ENCODE assay signal across 31 mouse cellular contexts in the genomic region with DNA sequence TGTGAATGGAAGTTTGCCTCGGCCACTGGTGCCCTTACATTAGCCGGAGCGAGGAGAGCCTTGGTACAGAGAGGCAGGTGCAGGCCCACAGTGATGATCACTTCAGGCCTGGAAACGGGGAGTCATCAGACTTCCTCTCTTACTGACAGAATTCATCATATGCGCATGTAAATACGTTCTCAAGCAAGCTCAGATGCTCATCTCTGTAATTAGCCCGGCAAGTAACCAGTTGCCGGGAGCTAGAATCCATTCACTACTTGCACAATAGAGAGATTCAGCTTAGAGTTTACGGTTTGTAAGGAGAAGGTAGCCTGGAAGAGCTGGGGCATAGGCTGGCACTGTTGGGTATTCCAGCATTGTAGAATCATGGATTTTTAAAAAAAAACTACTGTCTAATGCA. TPM values are rescaled to one million over a fixed set of nuclear protein-coding genes. Genes with fewer than 3 reads are reported as not detected.
A peak's percentile ranks its signal among the peaks of the same experiment; 100 is the strongest.
DNase-seq lines count a peak whose midpoint lies in the region; ATAC-seq and TF ChIP-seq lines count a peak whose summit lies in the region.
"Had no signal": no experiment of that assay in that cellular context is flagged by ENCODE, and none has a peak within 500 bp of the region (broad histone marks: within the 10 kb centered on the region; RNA-seq: fewer than 3 reads in every experiment).

No protein-coding gene starts in this region.

- no peak for TF ChIP-seq CTCF in brain, embryonic 14.5 days (IDR thresholded peaks at IDR 0.05; ENCODE audit: borderline replicate concordance, extremely low read depth, insufficient read depth, insufficient read length)
- no peak for TF ChIP-seq CTCF in forebrain, postnatal 0 days (IDR thresholded peaks at IDR 0.05; ENCODE audit: low read depth)

- no peak overlapping the region for H3K9ac ChIP-seq in forebrain, embryonic 13.5 days
- H3K9ac ChIP-seq in forebrain, postnatal 0 days = no peak overlapping the region
- no peak overlapping the region for H3K9ac ChIP-seq in midbrain, embryonic 15.5 days
- H3K9ac ChIP-seq: embryonic facial prominence, embryonic 13.5 days; hindbrain, embryonic 12.5 days; limb, embryonic 12.5 days; lung, embryonic 15.5 days had no signal

- no peak overlapping the region for H3K4me3 ChIP-seq in forebrain, embryonic 13.5 days
- no peak overlapping the region for H3K4me3 ChIP-seq in forebrain, embryonic 10.5 days
- H3K4me3 ChIP-seq in forebrain, postnatal 0 days (ENCODE audit: low read depth, low read length) = no peak overlapping the region
- no peak overlapping the region for H3K4me3 ChIP-seq in midbrain, embryonic 15.5 days
- H3K4me3 ChIP-seq: embryonic facial prominence, embryonic 13.5 days; hindbrain, embryonic 12.5 days; limb, embryonic 12.5 days; lung, embryonic 15.5 days had no signal

- no peak for DNase-seq in forebrain, embryonic 10.5 days (ENCODE audit: extremely low spot score, low spot score)
- peak; percentile 63 for DNase-seq in brain, embryonic 14.5 days (ENCODE audit: low read depth)
- DNase-seq in forebrain, postnatal 0 days = peak; percentile 31
- no peak for DNase-seq in spleen, postnatal 14 days (ENCODE audit: low spot score in 2 of 2)
- no peak for DNase-seq in gastrocnemius, adult 8-10 months (ENCODE audit: low spot score in 2 of 2)
- DNase-seq: adrenal gland, postnatal 10 days; cerebellum, adult 11 months; cerebellum, adult 9-10 months; cerebellum, postnatal 36 days; gastrocnemius, postnatal 14 days; heart, postnatal 14 days; kidney, postnatal 14 days; layer of hippocampus, adult 9-11 months; retina, postnatal 1 day; right cerebral cortex, postnatal 14 days; thymus, adult 18-20 months; thymus, postnatal 25 days had no signal

- TF ChIP-seq POLR2A in brain, embryonic 14.5 days (IDR thresholded peaks at IDR 0.05; ENCODE audit: borderline replicate concordance, extremely low read depth, insufficient read depth, insufficient read length, poor library complexity, severe bottlenecking) = no peak

- WGBS in forebrain, embryonic 13.5 days = 42% methylated on average over 9 of the region's 9 CpGs
- 74% methylated on average over 9 of the region's 9 CpGs for WGBS in forebrain, embryonic 10.5 days
- WGBS in forebrain, postnatal 0 days = 36% methylated on average over 9 of the region's 9 CpGs
- 37% methylated on average over 9 of the region's 9 CpGs for WGBS in midbrain, embryonic 15.5 days

- H3K27me3 ChIP-seq in forebrain, embryonic 13.5 days = no peaks in the 10 kb centered on the region
- no peaks in the 10 kb centered on the region for H3K27me3 ChIP-seq in forebrain, embryonic 10.5 days (ENCODE audit: poor library complexity, severe bottlenecking)
- H3K27me3 ChIP-seq in forebrain, postnatal 0 days (ENCODE audit: insufficient read depth, low read length) = no peaks in the 10 kb centered on the region
- H3K27me3 ChIP-seq in midbrain, embryonic 15.5 days (replicated peaks) = no peaks in the 10 kb centered on the region
- H3K27me3 ChIP-seq: hindbrain, embryonic 12.5 days; limb, embryonic 12.5 days; lung, embryonic 15.5 days had no signal

- H3K4me1 ChIP-seq in forebrain, embryonic 13.5 days = peaks cover 12% of the 10 kb centered on the region
- peaks cover 7% of the 10 kb centered on the region; the same call in 1 of the 2 replicates for H3K4me1 ChIP-seq in forebrain, embryonic 10.5 days
- H3K4me1 ChIP-seq in forebrain, postnatal 0 days (ENCODE audit: insufficient read depth) = 0 out of 2 replicates have a peak, but pooled peaks cover 9% of the 10 kb centered on the region
- peaks cover 9% of the 10 kb centered on the region for H3K4me1 ChIP-seq in midbrain, embryonic 15.5 days
- H3K4me1 ChIP-seq: embryonic facial prominence, embryonic 13.5 days; limb, embryonic 12.5 days; lung, embryonic 15.5 days had no signal

- no peaks in the 10 kb centered on the region for H3K36me3 ChIP-seq in forebrain, embryonic 13.5 days (ENCODE audit: poor library complexity, severe bottlenecking)
- H3K36me3 ChIP-seq in forebrain, embryonic 10.5 days (replicated peaks) = no peaks in the 10 kb centered on the region
- H3K36me3 ChIP-seq in forebrain, postnatal 0 days (ENCODE audit: insufficient read depth) = no peaks in the 10 kb centered on the region
- H3K36me3 ChIP-seq in midbrain, embryonic 15.5 days (replicated peaks) = no peaks in the 10 kb centered on the region
- H3K36me3 ChIP-seq: embryonic facial prominence, embryonic 13.5 days; G1E; hindbrain, embryonic 12.5 days; limb, embryonic 12.5 days; lung, embryonic 15.5 days had no signal

- peak overlapping the region; percentile 25 for H3K27ac ChIP-seq in forebrain, embryonic 13.5 days
- no peak overlapping the region for H3K27ac ChIP-seq in forebrain, embryonic 10.5 days
- H3K27ac ChIP-seq in forebrain, postnatal 0 days (ENCODE audit: low read depth, low read length) = no peak overlapping the region
- peak overlapping the region; percentile 42; the same call in 1 of the 2 replicates for H3K27ac ChIP-seq in midbrain, embryonic 15.5 days
- H3K27ac ChIP-seq: embryonic facial prominence, embryonic 13.5 days; hindbrain, embryonic 12.5 days; limb, embryonic 12.5 days; lung, embryonic 15.5 days had no signal

- no peak; the same call in 1 of the 2 replicates for ATAC-seq in forebrain, embryonic 13.5 days
- ATAC-seq in forebrain, postnatal 0 days = peak; percentile 38
- ATAC-seq in midbrain, embryonic 15.5 days (replicated peaks) = no peak
- ATAC-seq: intestine, postnatal 0 days had no signal

- H3K4me2 ChIP-seq in forebrain, embryonic 13.5 days = no peak overlapping the region
- no peak overlapping the region for H3K4me2 ChIP-seq in forebrain, postnatal 0 days (ENCODE audit: low read depth)
- H3K4me2 ChIP-seq in midbrain, embryonic 15.5 days = no peak overlapping the region
- H3K4me2 ChIP-seq: embryonic facial prominence, embryonic 13.5 days; hindbrain, embryonic 12.5 days; limb, embryonic 12.5 days; liver, embryonic 11.5 days; lung, embryonic 15.5 days had no signal

- H3K9me3 ChIP-seq in forebrain, embryonic 13.5 days (replicated peaks) = no peaks in the 10 kb centered on the region
- H3K9me3 ChIP-seq in forebrain, embryonic 10.5 days = no peaks in the 10 kb centered on the region
- no peaks in the 10 kb centered on the region for H3K9me3 ChIP-seq in forebrain, postnatal 0 days (ENCODE audit: low read length)
- H3K9me3 ChIP-seq in midbrain, embryonic 15.5 days = no peaks in the 10 kb centered on the region
- H3K9me3 ChIP-seq: embryonic facial prominence, embryonic 13.5 days; hindbrain, embryonic 12.5 days; limb, embryonic 12.5 days; lung, embryonic 15.5 days had no signal

RNA-seq across cellular contexts. Expression of gene Cfap58, which starts 15.7 kb away (rescaled TPM):
- 0.21 and 0.49 TPM in 2 replicates for polyA plus RNA-seq in forebrain, embryonic 13.5 days (2015; fragmentation: Nextera tagmentation; extraction: Ambion mirVana)
- 0.06 TPM in 1 of 2 replicates, not detected in the other for polyA plus RNA-seq in forebrain, embryonic 10.5 days (2016; fragmentation: Nextera tagmentation; extraction: Ambion mirVana)
- 0.15 and 0.62 TPM in 2 replicates for polyA plus RNA-seq in brain, embryonic 14.5 days (2012; rRNA removed)
- total RNA-seq in forebrain, postnatal 0 days (2014; rRNA removed) = 0.46 and 2.6 TPM in 2 replicates
- 0.42 and 0.62 TPM in 2 replicates for polyA plus RNA-seq in forebrain, postnatal 0 days (2015; fragmentation: Nextera tagmentation; extraction: Ambion mirVana)
- 0.41 and 0.65 TPM in 2 replicates for polyA plus RNA-seq in midbrain, embryonic 15.5 days (2015; fragmentation: Nextera tagmentation; extraction: Ambion mirVana)
- not detected for total RNA-seq in gastrocnemius, adult 8-10 months (2022)
- total RNA-seq: G1E; gastrocnemius, postnatal 14 days; granulocyte monocyte progenitor cell, adult 5-6 weeks; megakaryocyte progenitor cell, adult 5-6 weeks had no signal
- polyA plus RNA-seq: G1E; intestine, postnatal 0 days; kidney, embryonic 14.5 days; liver, embryonic 16.5 days; small intestine, adult 2 months had no signal

RNA-seq across cellular contexts. Expression of gene Itprip, which starts 34.1 kb away (rescaled TPM):
- 9.8 and 12.7 TPM in 2 replicates for polyA plus RNA-seq in forebrain, embryonic 13.5 days (2015; fragmentation: Nextera tagmentation; extraction: Ambion mirVana)
- 21.2 and 21.9 TPM in 2 replicates for polyA plus RNA-seq in forebrain, embryonic 10.5 days (2016; fragmentation: Nextera tagmentation; extraction: Ambion mirVana)
- 6.1 and 6.2 TPM in 2 replicates for polyA plus RNA-seq in brain, embryonic 14.5 days (2012; rRNA removed)
- 3.8 and 4.9 TPM in 2 replicates for total RNA-seq in forebrain, postnatal 0 days (2014; rRNA removed)
- polyA plus RNA-seq in forebrain, postnatal 0 days (2015; fragmentation: Nextera tagmentation; extraction: Ambion mirVana) = 2.2 and 2.4 TPM in 2 replicates
- 5.1 and 5.7 TPM in 2 replicates for polyA plus RNA-seq in midbrain, embryonic 15.5 days (2015; fragmentation: Nextera tagmentation; extraction: Ambion mirVana)
- 1 to 10 TPM in 1 of 4 experiments, under 1 TPM in 3; 0.27 to 1.0 (median 0.48) TPM for total RNA-seq in gastrocnemius, adult 8-10 months (2022)

RNA-seq across cellular contexts. Expression of gene Cfap43, which starts 34.1 kb away (rescaled TPM):
- 0.66 and 0.82 TPM in 2 replicates for polyA plus RNA-seq in forebrain, embryonic 13.5 days (2015; fragmentation: Nextera tagmentation; extraction: Ambion mirVana)
- 0.05 and 0.06 TPM in 2 replicates for polyA plus RNA-seq in forebrain, embryonic 10.5 days (2016; fragmentation: Nextera tagmentation; extraction: Ambion mirVana)
- 1.00 and 2.6 TPM in 2 replicates for polyA plus RNA-seq in brain, embryonic 14.5 days (2012; rRNA removed)
- total RNA-seq in forebrain, postnatal 0 days (2014; rRNA removed) = 2.1 and 2.3 TPM in 2 replicates
- polyA plus RNA-seq in forebrain, postnatal 0 days (2015; fragmentation: Nextera tagmentation; extraction: Ambion mirVana) = 0.99 and 1.8 TPM in 2 replicates
- 1.5 and 1.8 TPM in 2 replicates for polyA plus RNA-seq in midbrain, embryonic 15.5 days (2015; fragmentation: Nextera tagmentation; extraction: Ambion mirVana)
- total RNA-seq in gastrocnemius, adult 8-10 months (2022) = not detected
- total RNA-seq: adrenal gland, postnatal 10 days; gastrocnemius, postnatal 14 days; megakaryocyte progenitor cell, adult 5-6 weeks had no signal
- polyA plus RNA-seq: G1E; liver, embryonic 16.5 days; small intestine, adult 2 months had no signal

Comparison
In these comparisons a context has a peak if more than half of its experiments do, and no peak if none do; other contexts are left out.
1. H3K27ac ChIP-seq: peak in forebrain, embryonic 13.5 days (single experiment) and midbrain, embryonic 15.5 days (single experiment); none in forebrain, embryonic 10.5 days (single experiment) and forebrain, postnatal 0 days (single experiment).
2. DNase-seq: peak in brain, embryonic 14.5 days (single experiment) and forebrain, postnatal 0 days (single experiment); none in forebrain, embryonic 10.5 days (single experiment), spleen, postnatal 14 days (0 of 2) and gastrocnemius, adult 8-10 months (0 of 2).